Mouse (Mus musculus): ENCODE measurements around the gene Slc39a9. TPM values are rescaled to one million over a fixed set of nuclear protein-coding genes. Genes with fewer than 3 reads are reported as not detected.

The Slc39a9 gene
- polyA plus RNA-seq, 1 experiment from 2014 or later = 25.3 TPM

DNA sequence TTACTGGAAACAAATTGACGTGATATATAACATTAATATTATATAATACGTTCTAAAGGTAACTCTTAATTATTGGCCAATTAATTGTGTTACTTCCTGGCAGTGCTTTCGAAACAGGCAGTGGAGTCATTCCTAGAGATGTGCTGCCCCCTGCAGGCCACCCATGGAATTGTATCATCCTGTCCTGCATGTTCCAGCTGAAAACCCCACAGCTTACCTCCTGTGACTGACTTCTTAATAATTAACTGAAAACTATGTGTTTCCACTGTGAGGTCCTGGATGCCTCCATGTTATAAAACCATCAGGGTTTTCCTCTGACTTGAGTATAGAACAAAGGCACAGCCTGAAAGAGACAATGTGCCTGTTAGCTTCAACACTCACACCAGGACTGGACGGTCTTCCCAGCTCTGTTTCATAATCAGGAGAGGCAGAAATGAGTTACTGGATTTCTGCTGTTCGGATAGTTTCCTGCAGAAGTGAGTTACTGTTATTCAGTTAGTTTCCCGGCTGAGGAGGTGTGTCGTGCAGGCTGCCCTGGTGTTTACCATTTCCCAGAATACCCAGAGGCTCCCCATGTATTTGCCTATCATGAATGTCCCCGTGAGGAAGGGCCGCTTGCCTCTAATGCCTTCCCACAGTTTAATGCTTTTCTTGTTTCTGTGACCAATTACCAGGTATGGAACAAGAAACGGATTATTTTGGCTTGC, 81.3 kb downstream of the Slc39a9 start:
- H3K4me2 ChIP-seq (replicated peaks) = no peak overlapping the region
- WGBS = 32% methylated on average over 10 of the region's 10 CpGs
- no peak overlapping the region for H3K27ac ChIP-seq
- H3K9me3 ChIP-seq = no peaks in the 10 kb centered on the region
- no peak overlapping the region for H3K4me3 ChIP-seq
- H3K9ac ChIP-seq = no peak overlapping the region
- H3K36me3 ChIP-seq = no peaks in the 10 kb centered on the region
- H3K27me3 ChIP-seq = no peaks in the 10 kb centered on the region; the same call in 1 of the 2 replicates
- no peak for ATAC-seq (ENCODE audit: insufficient number of reproducible peaks, insufficient read depth, low FRiP score, low TSS enrichment)
- no peaks in the 10 kb centered on the region for H3K4me1 ChIP-seq

DNA sequence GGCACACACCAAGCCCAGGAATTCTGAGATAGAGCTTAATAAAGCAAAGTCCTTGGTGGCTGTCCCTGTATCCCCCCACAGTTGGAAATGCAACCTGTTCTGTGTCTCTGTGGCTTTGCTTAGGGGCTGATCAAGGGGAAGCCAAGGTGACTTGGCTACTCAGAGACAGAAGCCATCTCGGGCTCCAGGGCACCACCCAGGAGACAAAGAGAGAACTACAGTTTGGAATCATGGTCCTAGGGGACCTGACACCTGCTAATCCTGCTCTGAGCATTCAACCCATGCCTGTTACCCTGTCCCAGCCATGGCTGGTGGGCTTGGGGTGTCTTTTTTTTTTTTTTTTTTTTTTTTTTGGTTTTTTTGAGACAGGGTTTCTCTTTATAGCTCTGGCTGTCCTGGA, 84.5 kb downstream of the Slc39a9 start:
- Histone ChIP-seq H3K4me2 (replicated peaks) (no peak overlapping the region), H3K4me3 (no peak overlapping the region), H3K9me3 (no peaks in the 10 kb centered on the region), H3K36me3 (no peaks in the 10 kb centered on the region), H3K27me3 (no peaks in the 10 kb centered on the region; the same call in 1 of the 2 replicates), H3K9ac (no peak overlapping the region), H3K4me1 (no peaks in the 10 kb centered on the region), H3K27ac (no peak overlapping the region)
- WGBS = 37% methylated on average over 1 of the region's 1 CpGs
- no peak for ATAC-seq (ENCODE audit: insufficient number of reproducible peaks, insufficient read depth, low FRiP score, low TSS enrichment)

DNA sequence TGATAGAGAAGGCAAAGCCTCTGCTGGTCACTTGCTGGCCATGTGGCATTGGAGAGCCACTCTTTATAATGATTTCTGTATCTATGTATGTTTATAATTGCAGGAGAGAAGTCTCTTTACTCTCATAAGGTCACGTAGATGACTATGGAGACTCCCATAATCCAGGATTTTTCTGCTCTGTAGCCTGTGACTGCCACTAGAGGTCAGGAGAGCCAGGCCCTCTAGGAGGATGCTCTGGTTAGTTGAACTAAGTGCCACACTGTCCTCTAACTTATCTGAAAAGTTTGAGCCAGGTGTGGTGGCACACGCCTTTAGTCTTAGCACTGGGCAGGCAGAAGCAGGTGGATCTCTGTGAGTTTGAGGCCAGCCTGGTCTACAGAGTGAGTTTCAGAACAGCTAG, 85.1 kb downstream of the Slc39a9 start:
- Histone ChIP-seq H3K27ac (no peak overlapping the region), H3K9ac (no peak overlapping the region), H3K9me3 (no peaks in the 10 kb centered on the region), H3K4me1 (no peaks in the 10 kb centered on the region), H3K36me3 (no peaks in the 10 kb centered on the region), H3K27me3 (no peaks in the 10 kb centered on the region; the same call in 1 of the 2 replicates), H3K4me3 (no peak overlapping the region), H3K4me2 (replicated peaks) (no peak overlapping the region)
- WGBS = 46% methylated on average over 2 of the region's 2 CpGs
- no peak for ATAC-seq (ENCODE audit: insufficient number of reproducible peaks, insufficient read depth, low FRiP score, low TSS enrichment)

DNA sequence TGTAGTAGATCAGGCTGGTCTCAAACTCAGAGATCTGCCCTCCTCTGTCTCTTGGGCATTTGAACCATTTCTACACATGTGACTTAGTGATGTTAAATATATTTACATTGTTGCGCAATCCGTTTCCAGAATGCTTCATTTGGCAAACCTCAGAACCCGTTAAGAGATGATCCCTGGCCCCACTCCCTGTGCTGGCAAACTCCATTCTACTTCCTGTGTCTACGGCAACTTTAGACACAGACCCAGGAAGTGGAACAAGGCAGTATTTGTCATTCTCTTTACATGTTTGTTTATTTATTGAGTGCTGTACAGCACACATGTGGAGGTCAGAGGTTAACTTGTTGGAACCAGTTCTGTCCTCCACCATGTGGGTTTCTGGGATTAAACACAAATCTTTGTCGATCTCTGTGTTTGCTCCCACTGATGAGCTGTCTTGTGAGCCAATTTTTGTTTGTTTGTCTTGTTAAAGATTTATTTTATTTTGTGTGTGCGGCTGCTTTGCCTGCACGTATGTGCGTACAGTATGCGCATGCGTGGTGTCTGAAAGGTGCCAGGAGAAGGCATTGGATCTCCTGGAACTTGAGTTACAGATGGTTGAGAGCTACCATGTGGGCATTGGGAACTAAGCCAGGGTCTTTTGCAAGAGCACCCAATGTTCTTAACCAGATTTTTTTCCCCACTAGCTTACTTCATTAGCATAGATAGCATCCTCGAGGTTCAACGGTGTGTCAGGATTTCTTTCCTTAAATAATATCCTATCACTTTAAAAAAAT, 86.3 kb downstream of the Slc39a9 start:
- Histone ChIP-seq H3K9ac (no peak overlapping the region), H3K27me3 (no peaks in the 10 kb centered on the region; the same call in 1 of the 2 replicates), H3K36me3 (no peaks in the 10 kb centered on the region), H3K4me3 (no peak overlapping the region), H3K4me1 (no peaks in the 10 kb centered on the region), H3K27ac (no peak overlapping the region), H3K9me3 (no peaks in the 10 kb centered on the region), H3K4me2 (replicated peaks) (no peak overlapping the region)
- no peak for ATAC-seq (ENCODE audit: insufficient number of reproducible peaks, insufficient read depth, low FRiP score, low TSS enrichment)
- WGBS = 82% methylated on average over 12 of the region's 12 CpGs

DNA sequence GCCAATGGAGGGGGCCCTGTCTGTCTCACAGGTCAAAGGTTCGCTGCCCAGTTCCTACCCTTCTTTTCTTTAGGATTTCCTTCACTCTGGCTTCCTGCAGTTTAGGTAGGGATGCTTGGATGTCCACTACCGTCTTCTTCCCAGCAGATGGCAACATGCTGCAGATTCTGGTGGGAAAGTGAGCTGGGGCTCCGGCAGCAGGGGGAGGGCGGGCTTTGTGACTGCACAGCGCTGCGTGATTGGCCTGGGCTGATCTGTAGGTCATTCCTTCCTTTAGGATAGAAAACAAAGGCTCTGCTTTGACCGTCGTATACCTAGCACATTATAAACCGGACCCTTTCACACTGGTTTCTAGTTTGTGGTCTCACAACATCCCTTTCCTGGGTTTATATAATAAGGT, 86.9 kb downstream of the Slc39a9 start:
- Histone ChIP-seq H3K4me2 (replicated peaks) (peak overlapping the region; percentile 19; the same call in 1 of the 2 replicates), H3K4me3 (no peak overlapping the region), H3K36me3 (no peaks in the 10 kb centered on the region), H3K9ac (no peak overlapping the region), H3K27ac (no peak overlapping the region), H3K9me3 (no peaks in the 10 kb centered on the region), H3K27me3 (no peaks in the 10 kb centered on the region; the same call in 1 of the 2 replicates), H3K4me1 (no peaks in the 10 kb centered on the region)
- peak; percentile 60; the same call in 1 of the 2 replicates for ATAC-seq (ENCODE audit: insufficient number of reproducible peaks, insufficient read depth, low FRiP score, low TSS enrichment)
- 8% methylated on average over 9 of the region's 9 CpGs for WGBS

Other genes with a start within 250 kb of the Slc39a9 start
- 19.9 and 22.9 TPM in 2 replicates for gene Dcaf5, start 207.3 kb upstream of the Slc39a9 start, polyA plus RNA-seq (2016; fragmentation: Nextera tagmentation; extraction: Ambion mirVana)
- 37.7 and 38.5 TPM in 2 replicates for gene Exd2, start 180.8 kb upstream of the Slc39a9 start, polyA plus RNA-seq (2016; fragmentation: Nextera tagmentation; extraction: Ambion mirVana)
- gene Galnt16, start 125.6 kb upstream of the Slc39a9 start, polyA plus RNA-seq (2016; fragmentation: Nextera tagmentation; extraction: Ambion mirVana) = 14.3 and 14.7 TPM in 2 replicates
- gene Erh, start 458 bp downstream of the Slc39a9 start, polyA plus RNA-seq (2016; fragmentation: Nextera tagmentation; extraction: Ambion mirVana) = 308 and 329 TPM in 2 replicates
- 1.5 and 2.5 TPM in 2 replicates for gene Plekhd1, start 48.7 kb downstream of the Slc39a9 start, polyA plus RNA-seq (2016; fragmentation: Nextera tagmentation; extraction: Ambion mirVana)
- 1.4 TPM in 2 replicates for gene Ccdc177, start 116.8 kb downstream of the Slc39a9 start, polyA plus RNA-seq (2016; fragmentation: Nextera tagmentation; extraction: Ambion mirVana)
- 16.0 and 18.0 TPM in 2 replicates for gene Susd6, start 146.6 kb downstream of the Slc39a9 start, polyA plus RNA-seq (2016; fragmentation: Nextera tagmentation; extraction: Ambion mirVana)

Data from embryonic facial prominence, embryonic 12.5 days (tissue).